Mouse (Mus musculus): ENCODE data around the gene Pes1. TPM values are rescaled to one million over a fixed set of nuclear protein-coding genes. Genes with fewer than 3 reads are reported as not detected.
"Not testable (repeated sequence)": the region's sequence is repeated elsewhere in the genome, so short reads cannot be mapped to it uniquely, and the experiment has no call there.

Pes1 gene
- total RNA-seq, 2 experiments from 2014 or later, result 28.1 to 29.8 TPM

DNA sequence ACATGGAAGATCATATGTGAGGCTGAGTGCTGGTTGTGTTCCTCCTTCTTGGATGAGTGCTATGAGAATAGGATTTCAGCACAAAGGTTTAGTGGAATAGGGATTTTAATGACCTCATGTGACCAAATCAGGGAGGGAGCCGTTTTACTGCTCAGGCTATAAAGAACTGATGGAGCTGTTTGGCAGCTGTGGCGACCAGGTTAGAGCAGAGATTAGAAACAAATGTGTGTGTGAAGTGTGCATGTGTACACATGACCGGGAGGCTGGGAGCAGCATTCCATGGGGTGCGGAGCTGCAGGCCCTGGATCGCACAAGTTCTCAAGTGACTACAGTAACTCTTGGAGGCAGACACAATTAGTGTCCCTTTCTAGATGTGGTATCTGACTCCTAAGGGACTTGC lies 35.8 kb downstream of the Pes1 start:
- intact Hi-C loops (cut with DNase I), result no loop called here
- no peak for DNase-seq (ENCODE audit: low spot score)

DNA sequence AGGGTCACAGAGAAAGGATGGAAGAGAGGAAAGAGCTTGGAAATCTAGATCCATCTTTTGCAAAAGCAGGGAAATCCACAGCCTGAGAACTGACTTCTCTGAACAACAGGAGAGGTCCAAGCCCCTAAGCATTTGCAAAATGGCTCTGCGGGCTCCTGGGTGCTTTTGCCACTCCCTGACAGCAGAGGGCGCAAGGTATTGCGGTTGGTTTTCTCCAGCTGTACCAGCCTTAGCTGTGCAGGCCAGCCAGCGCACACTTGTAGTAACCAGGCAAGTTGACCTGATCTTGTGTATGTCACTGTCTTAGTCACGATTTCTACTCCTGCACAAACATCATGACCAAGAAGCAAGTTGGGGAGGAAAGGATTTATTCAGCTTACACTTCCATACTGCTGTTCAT lies 37.8 kb downstream of the Pes1 start:
- intact Hi-C loops (cut with DNase I), result loop anchor here (1.0 kb wide), 1 partner anchor 82 kb away; no protein-coding TSS in a partner anchor
- DNase-seq (ENCODE audit: low spot score), result no peak

DNA sequence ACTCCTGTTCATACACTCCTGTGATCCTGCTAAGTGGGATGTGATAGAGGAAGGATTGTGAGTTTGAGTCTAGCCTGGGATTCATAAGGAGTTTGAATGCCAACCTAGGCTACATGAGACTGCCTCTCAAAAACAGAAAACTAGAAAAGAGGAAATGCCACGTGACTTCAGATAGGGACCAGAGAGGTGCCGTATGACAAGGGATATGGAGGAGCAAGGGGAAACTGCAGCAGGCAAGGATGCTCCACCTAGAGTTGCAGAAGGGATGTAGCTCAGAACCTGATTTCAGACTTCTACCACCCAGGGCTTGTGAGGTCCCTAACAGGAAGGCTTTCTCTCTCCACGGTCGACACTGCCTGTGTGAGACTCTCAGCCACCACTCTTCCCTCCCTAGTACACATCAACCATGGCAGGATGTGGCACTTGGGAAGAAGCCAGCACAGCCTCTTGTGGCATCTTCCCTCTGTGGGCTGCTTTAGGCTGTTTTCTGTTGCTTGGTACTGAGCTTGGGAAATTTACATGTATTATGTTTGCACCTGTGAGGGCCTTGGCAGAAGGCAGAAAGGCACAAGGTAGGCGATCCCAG lies 41.5 kb downstream of the Pes1 start:
- no peak for DNase-seq (ENCODE audit: low spot score)
- intact Hi-C loops (cut with DNase I), result no loop called here

DNA sequence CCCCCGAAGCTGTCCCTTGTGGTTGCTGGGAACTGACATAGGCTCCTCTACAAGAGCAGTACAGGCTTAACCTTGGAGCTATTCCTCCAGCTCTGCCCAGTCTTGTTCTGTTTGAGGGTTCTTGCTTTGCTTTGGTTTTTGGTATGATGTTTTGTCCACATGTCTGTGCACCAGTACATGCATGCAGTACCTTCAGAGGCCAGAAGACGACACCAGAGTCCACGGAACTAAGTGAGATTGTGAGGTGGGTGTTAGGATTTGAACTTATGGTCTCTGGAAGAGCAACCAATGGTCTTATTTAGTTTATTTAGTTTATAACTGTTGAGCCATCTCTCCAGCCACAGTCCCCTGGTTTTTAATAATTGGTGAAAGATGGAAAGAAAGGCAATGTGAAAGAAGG lies 42.7 kb downstream of the Pes1 start:
- intact Hi-C loops (cut with DNase I), result no loop called here
- no peak for DNase-seq (ENCODE audit: low spot score)

DNA sequence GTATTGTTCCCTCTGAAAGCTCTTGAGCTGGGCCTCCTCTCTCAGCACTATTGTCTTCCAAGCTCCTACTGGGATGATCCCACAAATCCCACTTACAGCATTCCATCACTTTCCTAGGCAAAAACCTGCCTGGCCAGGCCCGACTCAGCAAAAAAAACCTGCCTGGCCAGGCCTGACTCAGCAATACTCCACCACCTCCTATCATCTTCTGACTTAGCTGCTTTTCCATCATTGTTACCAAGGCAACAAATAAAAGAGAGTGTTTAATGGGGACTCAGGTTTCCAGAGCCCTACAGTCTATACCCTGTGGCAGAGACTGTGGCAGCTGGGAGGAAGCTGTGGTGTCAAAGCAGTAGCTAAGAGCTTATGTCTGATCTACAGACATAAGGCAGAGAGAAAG lies 48.8 kb downstream of the Pes1 start:
- no peak for DNase-seq (ENCODE audit: low spot score)
- intact Hi-C loops (cut with DNase I), result no loop called here

DNA sequence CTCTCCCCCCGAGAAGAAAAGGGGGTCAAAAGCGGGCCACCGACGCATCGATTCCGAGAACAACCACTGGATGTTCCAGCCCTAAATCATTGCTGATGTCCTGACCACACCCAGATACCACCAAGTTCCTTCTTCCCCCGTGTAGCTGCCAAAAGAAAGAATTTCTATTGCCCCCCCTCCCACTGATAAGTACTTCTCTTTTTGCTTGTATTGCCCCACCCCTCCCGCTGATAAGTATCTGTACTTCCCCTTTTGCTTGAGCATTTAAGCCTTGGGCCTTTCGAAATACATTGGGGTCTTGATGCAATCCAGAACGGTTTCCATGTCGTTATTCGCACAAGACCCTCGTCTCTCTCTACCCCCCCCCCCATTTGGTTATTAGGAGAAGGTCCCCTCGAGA lies 52.0 kb downstream of the Pes1 start:
- DNase-seq (ENCODE audit: low spot score); intact Hi-C loops (cut with DNase I): not testable (repeated sequence)

DNA sequence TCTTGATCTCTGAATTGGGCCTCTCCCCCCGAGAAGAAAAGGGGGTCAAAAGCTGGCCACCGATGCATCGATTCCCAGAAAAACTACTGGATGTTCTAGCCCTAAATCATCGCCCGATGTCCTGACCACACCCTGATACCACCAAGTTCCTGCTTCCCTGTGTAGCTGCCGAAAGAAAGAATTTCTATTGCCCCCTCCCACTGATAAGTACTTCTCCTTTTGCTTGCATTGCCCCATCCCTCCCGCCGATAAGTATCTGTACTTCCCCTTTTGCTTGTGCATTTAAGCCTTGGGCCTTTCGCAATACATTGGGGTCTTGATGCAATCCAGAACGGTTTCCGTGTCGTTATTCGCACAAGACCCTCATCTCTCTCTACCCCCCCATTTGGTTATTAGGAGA lies 58.3 kb downstream of the Pes1 start:
- intact Hi-C loops (cut with DNase I); DNase-seq (ENCODE audit: low spot score): not testable (repeated sequence)

DNA sequence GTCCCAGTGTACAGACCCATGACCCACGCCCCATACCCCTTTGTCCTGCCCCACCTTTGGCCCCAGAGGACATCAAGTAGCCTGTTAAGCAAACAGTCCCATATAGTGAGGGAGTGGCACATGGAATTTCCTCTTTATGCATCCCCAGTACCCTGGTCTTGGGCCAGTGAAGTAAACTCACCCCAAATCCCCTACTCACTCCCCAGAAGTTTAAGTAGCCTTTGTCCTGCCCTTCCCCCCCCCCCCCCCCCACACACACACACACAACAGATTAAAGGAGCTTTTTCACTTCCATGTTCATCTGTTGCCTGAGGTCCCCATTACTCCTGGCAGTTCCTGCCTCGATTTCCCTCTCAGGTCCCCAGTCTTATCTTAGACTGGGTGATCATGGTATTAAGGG lies 59.5 kb downstream of the Pes1 start:
- no peak for DNase-seq (ENCODE audit: low spot score)
- intact Hi-C loops (cut with DNase I), result no loop called here

DNA sequence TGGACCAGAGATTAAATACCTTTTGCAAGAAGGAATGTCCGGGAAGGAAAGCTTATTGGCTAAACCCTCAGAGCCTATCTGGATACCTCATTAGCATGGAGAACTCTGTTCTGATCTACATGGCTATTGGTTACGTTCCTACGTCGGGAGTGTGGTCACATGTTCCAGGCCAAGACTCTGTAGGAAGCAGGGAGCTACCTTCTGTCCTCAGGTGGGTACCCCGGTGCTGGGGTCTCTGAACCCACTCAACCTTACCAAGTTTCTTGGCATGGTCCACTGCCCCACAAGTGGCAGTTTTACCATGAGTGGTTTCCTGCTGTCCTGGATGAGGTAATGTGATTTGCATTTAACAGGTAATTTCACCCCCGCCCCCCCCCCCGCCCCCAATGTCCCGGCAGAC lies 63.3 kb downstream of the Pes1 start:
- no peak for DNase-seq (ENCODE audit: low spot score)
- intact Hi-C loops (cut with DNase I), result no loop called here

DNA sequence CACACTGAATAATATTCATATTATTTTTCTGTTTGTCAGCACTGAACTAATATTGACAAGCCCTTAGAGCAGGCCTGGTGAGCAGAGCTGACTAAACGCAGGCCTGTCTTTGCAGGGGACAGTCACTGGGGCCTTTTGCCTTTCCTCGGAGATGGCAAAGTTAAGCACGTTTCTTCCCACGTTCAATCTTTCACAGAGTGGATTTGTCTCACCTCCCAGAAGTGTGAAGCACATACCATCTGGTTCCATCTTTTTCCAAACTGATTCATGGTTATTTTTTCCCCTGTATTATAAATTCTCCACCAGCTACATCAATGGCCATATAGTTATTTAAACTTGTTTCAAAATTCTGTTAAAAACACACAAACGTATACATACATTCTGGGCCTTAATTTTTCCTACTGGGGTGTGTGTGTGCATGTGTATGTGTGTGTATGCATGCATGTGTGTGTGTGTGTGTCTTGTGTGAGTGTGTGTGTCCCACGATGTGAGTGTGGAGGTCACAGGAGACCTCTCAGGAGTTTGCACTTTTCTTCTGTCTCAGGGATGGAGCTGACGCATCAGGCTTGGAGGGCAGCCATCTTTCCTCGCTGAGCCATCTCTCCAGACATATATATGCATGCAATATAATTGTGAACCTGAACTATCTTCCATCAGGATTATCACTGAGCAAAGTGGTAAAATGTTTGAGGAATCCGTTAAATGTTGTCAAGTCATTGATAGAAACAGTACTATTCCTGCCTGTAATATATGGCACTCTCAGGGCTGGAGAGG lies 64.0 kb downstream of the Pes1 start:
- intact Hi-C loops (cut with DNase I), result no loop called here
- no peak for DNase-seq (ENCODE audit: low spot score)

DNA sequence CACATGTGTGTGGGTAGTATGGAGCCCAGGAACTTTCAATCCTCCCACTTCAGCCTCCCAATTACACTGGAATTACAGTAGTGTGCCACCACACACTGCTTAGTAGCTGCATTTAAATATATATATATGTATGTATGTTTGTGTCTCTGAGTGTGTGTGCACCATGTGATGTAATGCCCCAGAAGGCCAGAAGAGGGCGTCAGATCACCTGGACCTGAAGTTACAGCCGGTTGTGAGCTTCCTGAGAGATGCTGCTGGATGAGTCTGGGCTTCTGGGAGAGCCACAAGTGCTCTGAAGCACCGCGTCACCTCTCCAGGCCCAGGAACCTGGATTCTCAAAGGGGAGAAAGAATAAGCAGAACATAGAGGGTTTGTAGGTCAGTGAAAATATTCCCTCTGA lies 65.6 kb downstream of the Pes1 start:
- DNase-seq (ENCODE audit: low spot score), result no peak
- intact Hi-C loops (cut with DNase I), result no loop called here

Other genes with a start within 250 kb of the Pes1 start
- gene Osbp2, start 100.1 kb upstream of the Pes1 start, total RNA-seq (2021), result 10 to 100 TPM in 1 of 2 experiments, 1 to 10 TPM in 1; 9.8 to 11.4 TPM
- gene 4921536K21Rik, start 68.9 kb upstream of the Pes1 start, total RNA-seq (2021), result under 1 TPM; 0.42 to 0.96 TPM
- 10 to 100 TPM; 24.8 to 45.0 TPM for gene Dusp18, start 68.7 kb upstream of the Pes1 start, total RNA-seq (2021)
- 1 to 10 TPM; 4.4 to 5.7 TPM for gene Slc35e4, start 49.3 kb upstream of the Pes1 start, total RNA-seq (2021)
- gene Tcn2, start 31.8 kb upstream of the Pes1 start, total RNA-seq (2021), result 10 to 100 TPM; 41.3 to 41.7 TPM
- gene 4930556J24Rik, start 12.8 kb downstream of the Pes1 start, total RNA-seq (2021), result not detected
- under 1 TPM; 0.17 to 0.31 TPM for gene Gal3st1, start 19.7 kb downstream of the Pes1 start, total RNA-seq (2021)
- under 1 TPM; 0.17 to 0.34 TPM for gene Sec14l4, start 67.5 kb downstream of the Pes1 start, total RNA-seq (2021)
- not detected for gene Sec14l3, start 100.9 kb downstream of the Pes1 start, total RNA-seq (2021)
- gene Mtfp1, start 131.5 kb downstream of the Pes1 start, total RNA-seq (2021), result 100 to 1,000 TPM; 142 to 144 TPM
- gene Sec14l2, start 159.4 kb downstream of the Pes1 start, total RNA-seq (2021), result 1 to 10 TPM in 1 of 2 experiments, under 1 TPM in 1; 0.73 to 1.1 TPM
- 10 to 100 TPM; 13.2 to 13.8 TPM for gene Rnf215, start 171.2 kb downstream of the Pes1 start, total RNA-seq (2021)
- 1 to 10 TPM; 5.0 to 5.3 TPM for gene Ccdc157, start 196.3 kb downstream of the Pes1 start, total RNA-seq (2021)
- 10 to 100 TPM; 40.0 to 43.9 TPM for gene Sf3a1, start 196.4 kb downstream of the Pes1 start, total RNA-seq (2021)
- gene Tbc1d10a, start 222.8 kb downstream of the Pes1 start, total RNA-seq (2021), result 10 to 100 TPM in 1 of 2 experiments, 1 to 10 TPM in 1; 9.3 to 10.9 TPM